Mouse (Mus musculus) ES-Bruce4 (cell line): Measurements from ENCODE around the gene Stox2.

Experiments
- CTCF ChIP-seq: IDR thresholded peaks from one replicate; pipeline ENCODE4 v1.8.1; 2011; ENCODE audit warnings: low read depth, low read length
- EP300 ChIP-seq: IDR thresholded peaks from 2 replicates; pipeline ENCODE4 v1.6.1; 2011; ENCODE audit warnings: low read depth, low read length; ENCODE audit not compliant: insufficient read depth
- POLR2A ChIP-seq: IDR thresholded peaks from one replicate; pipeline ENCODE4 v1.8.1; 2011; ENCODE audit warnings: low read length; ENCODE audit not compliant: insufficient read depth

DNA sequence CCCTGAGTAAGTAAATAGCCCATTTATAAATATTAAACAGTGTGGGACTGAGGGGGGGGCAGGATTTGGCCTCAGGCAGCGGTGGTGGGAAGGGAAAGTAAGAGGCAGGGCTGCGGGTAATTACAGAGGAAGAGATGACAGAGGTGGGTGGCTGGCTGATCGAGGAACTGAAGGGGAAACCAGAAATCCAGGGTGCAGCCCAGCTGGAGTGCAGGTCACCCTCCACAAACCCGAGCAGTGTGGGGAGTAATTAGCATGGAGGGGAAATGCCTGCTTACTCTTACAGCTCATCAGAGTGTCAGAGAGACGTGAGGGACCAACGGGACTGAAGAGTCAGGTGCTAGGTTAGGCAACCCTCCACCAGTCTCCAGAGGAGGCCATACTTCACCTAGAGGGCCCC, 98.4 kb downstream of the Stox2 start:
- TF ChIP-seq POLR2A: no peak
- no peak for TF ChIP-seq EP300
- no peak for TF ChIP-seq CTCF
